Mouse (Mus musculus): ENCODE data around the gene Olfr1094. TPM values are rescaled to one million over a fixed set of nuclear protein-coding genes. Genes with fewer than 3 reads are reported as not detected.

The Olfr1094 gene
- not detected for total RNA-seq (2021)
- long read RNA-seq, experiment 1 = 0 reads
- long read RNA-seq, experiment 2 = 0 reads

- DNase-seq = no peak
Measured at GRCm38 (mm10) chr2:86824363-86824762, at the start of gene Olfr1094. TSS of gene Olfr1094 (plus strand) at chr2:86824663.

GRCm38 (mm10) chr2:86782179-86782578 is 42.3 kb upstream of the Olfr1094 start, which contains the start of gene Olfr1093:
TSS of gene Olfr1093 (plus strand) at chr2:86782479.
- no peak for DNase-seq

GRCm38 (mm10) chr2:86809918-86810317 is 14.5 kb upstream of the Olfr1094 start, which contains the start of gene Olfr141:
TSS of gene Olfr141 (minus strand) at chr2:86810018.
- DNase-seq = no peak

- DNase-seq = no peak
Measured at GRCm38 (mm10) chr2:86851596-86851995, 27.1 kb downstream of the Olfr1094 start, which contains the start of gene Olfr1095. TSS of gene Olfr1095 (minus strand) at chr2:86851696.

- DNase-seq = no peak
Measured at GRCm38 (mm10) chr2:86874702-86875101, 50.2 kb downstream of the Olfr1094 start, which contains the start of gene Gm13723. TSS of gene Gm13723 (minus strand) at chr2:86874802.

Other genes with a start within 250 kb of the Olfr1094 start
- gene Olfr1082, start 225.7 kb upstream of the Olfr1094 start, total RNA-seq (2021) = not detected
- not detected for gene Olfr1084, start 184.9 kb upstream of the Olfr1094 start, total RNA-seq (2021)
- not detected for gene Olfr1085, start 162.6 kb upstream of the Olfr1094 start, total RNA-seq (2021)
- not detected for gene Olfr1086, start 144.6 kb upstream of the Olfr1094 start, total RNA-seq (2021)
- not detected for gene Olfr1087, start 126.3 kb upstream of the Olfr1094 start, total RNA-seq (2021)
- gene Olfr1089, start 91.0 kb upstream of the Olfr1094 start, total RNA-seq (2021) = not detected
- gene Olfr1090, start 65.7 kb upstream of the Olfr1094 start, total RNA-seq (2021) = not detected
- gene Olfr1093, start 42.2 kb upstream of the Olfr1094 start, total RNA-seq (2021) = not detected
- not detected for gene Olfr141, start 14.6 kb upstream of the Olfr1094 start, total RNA-seq (2021)
- gene Olfr1095, start 27.0 kb downstream of the Olfr1094 start, total RNA-seq (2021) = not detected
- not detected for gene Gm13723, start 50.1 kb downstream of the Olfr1094 start, total RNA-seq (2021)
- gene Olfr1097, start 67.6 kb downstream of the Olfr1094 start, total RNA-seq (2021) = not detected
- gene Olfr1098, start 99.9 kb downstream of the Olfr1094 start, total RNA-seq (2021) = not detected
- not detected for gene Olfr1099, start 136.0 kb downstream of the Olfr1094 start, total RNA-seq (2021)
- gene Olfr1100, start 155.3 kb downstream of the Olfr1094 start, total RNA-seq (2021) = not detected
- not detected for gene Olfr1101, start 166.6 kb downstream of the Olfr1094 start, total RNA-seq (2021)
- not detected for gene Olfr1102, start 173.7 kb downstream of the Olfr1094 start, total RNA-seq (2021)
- not detected for gene Olfr1104, start 202.4 kb downstream of the Olfr1094 start, total RNA-seq (2021)
- gene Olfr1105, start 211.9 kb downstream of the Olfr1094 start, total RNA-seq (2021) = not detected
- gene Olfr1106, start 227.6 kb downstream of the Olfr1094 start, total RNA-seq (2021) = not detected